Mouse (Mus musculus): ENCODE results near the gene Atg7. TPM values are rescaled to one million over a fixed set of nuclear protein-coding genes. Genes with fewer than 3 reads are reported as not detected.

The Atg7 gene
- polyA plus RNA-seq (2015; fragmentation: Illumina TruSeq; extraction: RNeasy Lipid Tissue Mini Kit (QIAGEN cat#74804); ENCODE audit: low read depth, low replicate concordance): 14.7 TPM

DNA sequence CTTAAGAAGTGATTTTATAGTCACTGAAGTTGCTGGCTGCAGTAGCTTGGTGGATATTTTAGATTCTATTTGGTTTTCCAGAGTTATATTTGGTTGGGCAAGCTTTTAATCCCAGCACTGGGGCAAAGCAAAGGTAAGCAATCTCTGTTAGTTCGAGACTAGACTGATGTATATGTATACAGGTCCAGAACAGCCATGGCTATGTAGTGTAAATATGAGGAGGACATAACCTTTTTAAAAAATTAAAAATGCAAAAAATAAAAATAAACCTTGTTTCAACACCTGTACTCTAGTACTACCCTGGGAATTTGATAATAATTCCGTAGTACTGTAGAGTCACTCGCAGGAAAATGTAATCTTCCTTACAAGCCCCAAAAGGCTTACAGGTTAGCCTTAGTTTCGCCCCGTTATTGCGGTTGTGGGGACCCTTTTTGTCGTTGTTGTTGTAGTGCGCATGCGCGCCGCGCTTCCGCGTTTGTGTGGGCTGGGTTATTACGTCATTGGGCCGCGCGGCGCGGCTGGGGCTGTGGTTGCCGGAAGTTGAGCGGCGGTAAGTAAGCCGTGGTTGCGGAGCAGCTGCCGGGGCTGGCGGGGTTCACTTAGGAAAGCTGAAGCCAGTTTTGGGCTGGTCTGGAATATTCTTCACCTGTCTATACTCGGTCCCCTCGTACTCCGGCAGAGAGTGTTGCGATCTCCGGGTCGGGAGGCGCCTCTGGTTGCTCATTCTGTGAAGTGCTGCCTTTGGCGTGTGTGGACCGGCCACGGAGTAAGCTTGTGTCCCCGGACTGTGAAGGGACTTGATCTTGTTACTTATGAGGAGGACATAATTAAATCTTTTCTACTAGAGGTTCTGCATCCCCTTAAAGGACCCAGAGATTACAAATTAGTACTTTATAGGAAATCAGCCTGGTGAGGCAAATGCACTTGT lies at the start of gene Atg7:
Gene Atg7, plus strand, starts transcription at position 497 of the 928 bp plus-strand sequence.

Other genes starting within 250 kb of the Atg7 start
- 16.4 TPM for gene Hrh1, start 245.2 kb upstream of the Atg7 start, polyA plus RNA-seq (2015; fragmentation: Illumina TruSeq; extraction: RNeasy Lipid Tissue Mini Kit (QIAGEN cat#74804); ENCODE audit: low read depth, low replicate concordance)